Mouse (Mus musculus): ENCODE measurements around the gene Fuz. TPM values are rescaled to one million over a fixed set of nuclear protein-coding genes. Genes with fewer than 3 reads are reported as not detected.
A peak's percentile ranks its signal among the peaks of the same experiment; 100 is the strongest.

The Fuz gene
- polyA plus RNA-seq, 2 experiments from 2014 or later: 7.3 to 19.3 TPM

GRCm38 (mm10) chr7:44929204-44930151, 33.6 kb downstream of the Fuz start, which contains the start of gene Ap2a1:
Ap2a1 (minus strand) TSS chr7:44929496.
- peak; percentile 94 for ATAC-seq

- no peak for ATAC-seq
Observed at GRCm38 (mm10) chr7:44938680-44939079, 42.8 kb downstream of the Fuz start.

GRCm38 (mm10) chr7:44942904-44943303, 47.0 kb downstream of the Fuz start, which contains the start of gene Tsks:
Tsks (plus strand) TSS chr7:44943204.
- no peak for ATAC-seq

GRCm38 (mm10) chr7:44949922-44950321, 54.0 kb downstream of the Fuz start:
- ATAC-seq: no peak

GRCm38 (mm10) chr7:44951960-44952359, 56.1 kb downstream of the Fuz start:
- no peak for ATAC-seq

Other genes with a start within 250 kb of the Fuz start
- gene Myh14, start 225.2 kb upstream of the Fuz start, polyA plus RNA-seq (2017; shearing (Covaris generic)): under 1 TPM in 1 of 2 experiments, not detected in 1; 0.38 TPM
- not detected for gene Izumo2, start 187.3 kb upstream of the Fuz start, polyA plus RNA-seq (2017; shearing (Covaris generic))
- 10 to 100 TPM; 60.2 to 68.7 TPM for gene Vrk3, start 147.7 kb upstream of the Fuz start, polyA plus RNA-seq (2017; shearing (Covaris generic))
- gene Zfp473, start 145.0 kb upstream of the Fuz start, polyA plus RNA-seq (2017; shearing (Covaris generic)): under 1 TPM; 0.33 to 0.60 TPM
- 10 to 100 TPM; 32.1 to 47.7 TPM for gene Nup62, start 80.0 kb upstream of the Fuz start, polyA plus RNA-seq (2017; shearing (Covaris generic))
- gene Il4i1, start 79.7 kb upstream of the Fuz start, polyA plus RNA-seq (2017; shearing (Covaris generic)): 1 to 10 TPM; 2.0 to 4.1 TPM
- gene Atf5, start 79.4 kb upstream of the Fuz start, polyA plus RNA-seq (2017; shearing (Covaris generic)): 1 to 10 TPM in 1 of 2 experiments, not detected in 1; 1.1 TPM
- 1 to 10 TPM; 3.0 to 4.7 TPM for gene Akt1s1, start 47.1 kb upstream of the Fuz start, polyA plus RNA-seq (2017; shearing (Covaris generic))
- 10 to 100 TPM; 41.0 to 63.7 TPM for gene Tbc1d17, start 47.0 kb upstream of the Fuz start, polyA plus RNA-seq (2017; shearing (Covaris generic))
- 10 to 100 TPM; 41.4 to 48.8 TPM for gene Pnkp, start 38.9 kb upstream of the Fuz start, polyA plus RNA-seq (2017; shearing (Covaris generic))
- 1 to 10 TPM; 1.3 to 2.3 TPM for gene Ptov1, start 26.3 kb upstream of the Fuz start, polyA plus RNA-seq (2017; shearing (Covaris generic))
- 10 to 100 TPM; 12.2 to 20.1 TPM for gene Med25, start 3.4 kb upstream of the Fuz start, polyA plus RNA-seq (2017; shearing (Covaris generic))
- 1 to 10 TPM; 6.8 to 8.0 TPM for gene Ap2a1, start 33.4 kb downstream of the Fuz start, polyA plus RNA-seq (2017; shearing (Covaris generic))
- not detected for gene Tsks, start 47.1 kb downstream of the Fuz start, polyA plus RNA-seq (2017; shearing (Covaris generic))
- under 1 TPM; 0.80 to 0.98 TPM for gene Cpt1c, start 78.8 kb downstream of the Fuz start, polyA plus RNA-seq (2017; shearing (Covaris generic))
- gene Prmt1, start 90.5 kb downstream of the Fuz start, polyA plus RNA-seq (2017; shearing (Covaris generic)): 100 to 1,000 TPM in 1 of 2 experiments, 10 to 100 TPM in 1; 38.0 to 103 TPM
- gene Irf3, start 101.6 kb downstream of the Fuz start, polyA plus RNA-seq (2017; shearing (Covaris generic)): 100 to 1,000 TPM in 1 of 2 experiments, 10 to 100 TPM in 1; 88.9 to 129 TPM
- 10 to 100 TPM; 18.4 to 31.8 TPM for gene Bcl2l12, start 102.6 kb downstream of the Fuz start, polyA plus RNA-seq (2017; shearing (Covaris generic))
- gene Scaf1, start 120.3 kb downstream of the Fuz start, polyA plus RNA-seq (2017; shearing (Covaris generic)): 1 to 10 TPM; 8.6 to 8.7 TPM
- gene Rras, start 121.9 kb downstream of the Fuz start, polyA plus RNA-seq (2017; shearing (Covaris generic)): 1 to 10 TPM; 4.5 to 6.1 TPM
- gene Prr12, start 156.8 kb downstream of the Fuz start, polyA plus RNA-seq (2017; shearing (Covaris generic)): 10 to 100 TPM in 1 of 2 experiments, 1 to 10 TPM in 1; 9.5 to 11.4 TPM
- 100 to 1,000 TPM; 143 to 161 TPM for gene Nosip, start 166.3 kb downstream of the Fuz start, polyA plus RNA-seq (2017; shearing (Covaris generic))
- 1 to 10 TPM in 1 of 2 experiments, under 1 TPM in 1; 0.41 to 1.2 TPM for gene Prrg2, start 166.6 kb downstream of the Fuz start, polyA plus RNA-seq (2017; shearing (Covaris generic))
- gene Rcn3, start 196.1 kb downstream of the Fuz start, polyA plus RNA-seq (2017; shearing (Covaris generic)): 1 to 10 TPM; 4.7 to 5.4 TPM
- gene Fcgrt, start 207.8 kb downstream of the Fuz start, polyA plus RNA-seq (2017; shearing (Covaris generic)): 1 to 10 TPM in 1 of 2 experiments, under 1 TPM in 1; 0.78 to 1.1 TPM
- 1,000 to 10,000 TPM; 4,562 to 5,652 TPM for gene Rps11, start 228.4 kb downstream of the Fuz start, polyA plus RNA-seq (2017; shearing (Covaris generic))
- 1,000 to 10,000 TPM; 7,090 to 8,122 TPM for gene Rpl13a, start 232.7 kb downstream of the Fuz start, polyA plus RNA-seq (2017; shearing (Covaris generic))
- gene Gm45713, start 240.2 kb downstream of the Fuz start, polyA plus RNA-seq (2017; shearing (Covaris generic)): not detected
- gene Flt3l, start 240.4 kb downstream of the Fuz start, polyA plus RNA-seq (2017; shearing (Covaris generic)): 100 to 1,000 TPM; 118 to 125 TPM

Data from activated CD4-positive, CD25-positive, alpha-beta regulatory T cell, adult 4 months (primary cell).